Mouse (Mus musculus): ENCODE measurements at regions not wholly inside any gene's neighbourhood (a gene's known extent, or its start where the extent isn't known, plus 50 kb on each side); places are given as distances from the start of the nearest gene placed in this dataset.

DNA sequence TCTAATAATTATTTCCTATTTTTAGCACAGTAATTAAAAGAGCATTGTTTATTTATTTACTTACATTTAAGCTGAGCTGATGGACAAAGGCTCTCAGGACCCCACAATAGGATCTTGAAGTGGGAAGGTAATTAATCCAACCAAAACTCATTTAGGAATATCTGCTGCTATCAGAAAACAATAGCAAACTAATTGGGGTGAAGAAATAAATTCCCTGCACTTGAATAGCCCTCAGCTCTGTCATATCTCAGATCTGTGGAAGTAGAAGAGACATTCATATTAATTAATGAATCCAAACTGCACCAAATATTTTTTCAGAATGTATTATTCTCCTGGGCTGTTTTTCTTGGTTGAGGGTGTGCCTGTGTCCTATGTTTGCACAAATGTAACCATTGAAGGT lies 73.7 kb upstream of the Sema3e start:
- no peak for DNase-seq
- intact Hi-C loops (cut with DNase I), result no loop called here
- TF ChIP-seq EP300 (IDR thresholded peaks at IDR 0.05; ENCODE audit: insufficient read depth, low read depth, low read length) (no peak), POLR2A (IDR thresholded peaks at IDR 0.05; ENCODE audit: insufficient read depth, low read depth, low read length) (no peak), CTCF (IDR thresholded peaks at IDR 0.05) (no peak)

DNA sequence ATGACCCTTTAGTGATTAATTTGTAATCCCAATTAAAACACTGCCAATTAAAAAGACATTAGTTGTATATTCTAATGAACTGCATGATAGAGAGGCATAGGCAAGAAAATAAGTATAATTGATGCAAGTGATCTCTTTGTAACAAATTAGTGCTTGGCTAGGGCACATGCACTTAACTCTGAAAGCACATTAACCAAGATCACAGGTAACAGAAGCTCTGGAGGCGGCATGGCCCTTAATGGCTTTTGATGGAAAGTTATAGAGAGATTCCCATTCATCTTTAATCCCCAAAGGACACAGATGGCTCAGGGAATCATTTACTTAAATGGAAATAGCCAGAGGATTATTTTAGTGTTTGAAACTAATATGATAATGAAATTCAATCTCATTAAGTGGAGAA lies 69.5 kb upstream of the Sema3e start:
- TF ChIP-seq CTCF (IDR thresholded peaks at IDR 0.05), result no peak

More for the DNA sequence above, 73.7 kb upstream of the Sema3e start:
- Histone ChIP-seq H3K4me1 (ENCODE audit: control insufficient read depth, insufficient read depth, low read length) (no peaks in the 10 kb centered on the region), H3K9ac (ENCODE audit: low read depth, low read length) (no peak overlapping the region), H3K4me3 (no peak overlapping the region), H3K79me2 (replicated peaks; ENCODE audit: control insufficient read depth, insufficient read depth, low read length) (no peaks in the 10 kb centered on the region), H3K27me3 (ENCODE audit: control insufficient read depth, insufficient read depth, low read length) (no peaks in the 10 kb centered on the region), H3K36me3 (ENCODE audit: control insufficient read depth, insufficient read depth, low read length) (no peaks in the 10 kb centered on the region), H3K27ac (no peak overlapping the region)

DNA sequence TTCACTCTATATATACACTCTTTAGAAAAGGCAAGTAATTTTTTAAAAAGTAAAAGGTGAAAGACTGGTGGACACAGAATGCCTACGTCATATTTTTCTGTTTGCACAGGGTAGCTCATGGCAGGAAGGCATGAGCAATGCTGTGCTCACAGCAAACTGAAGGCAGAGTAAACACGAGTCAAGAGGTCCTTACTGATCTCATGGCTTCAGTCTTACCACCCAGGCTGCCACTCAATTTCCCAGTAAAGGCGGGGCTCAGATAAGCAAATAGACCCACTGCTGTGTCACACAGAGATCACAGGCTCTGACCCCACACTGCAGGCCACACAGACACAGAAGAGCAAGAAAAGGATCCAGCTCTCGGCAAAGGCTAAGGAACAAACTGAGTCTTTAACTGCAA lies 65.5 kb upstream of the Sema3e start:
- Histone ChIP-seq H3K9ac (ENCODE audit: low read depth, low read length) (no peak overlapping the region), H3K4me3 (no peak overlapping the region), H3K4me1 (ENCODE audit: control insufficient read depth, insufficient read depth, low read length) (no peaks in the 10 kb centered on the region), H3K27ac (no peak overlapping the region), H3K79me2 (replicated peaks; ENCODE audit: control insufficient read depth, insufficient read depth, low read length) (no peaks in the 10 kb centered on the region), H3K27me3 (ENCODE audit: control insufficient read depth, insufficient read depth, low read length) (no peaks in the 10 kb centered on the region), H3K36me3 (ENCODE audit: control insufficient read depth, insufficient read depth, low read length) (no peaks in the 10 kb centered on the region)
- DNase-seq, result no peak
- WGBS, result 31% methylated on average over 4 of the region's 4 CpGs
- intact Hi-C loops (cut with DNase I), result no loop called here
- TF ChIP-seq CTCF (IDR thresholded peaks at IDR 0.05), result no peak
- TF ChIP-seq EP300 (IDR thresholded peaks at IDR 0.05; ENCODE audit: insufficient read depth, low read depth, low read length), result no peak
- no peak for TF ChIP-seq POLR2A (IDR thresholded peaks at IDR 0.05; ENCODE audit: insufficient read depth, low read depth, low read length)

More for the DNA sequence above, 69.5 kb upstream of the Sema3e start:
- 82% methylated on average over 1 of the region's 1 CpGs for WGBS
- Histone ChIP-seq H3K36me3 (ENCODE audit: control insufficient read depth, insufficient read depth, low read length) (no peaks in the 10 kb centered on the region), H3K4me3 (no peak overlapping the region), H3K79me2 (replicated peaks; ENCODE audit: control insufficient read depth, insufficient read depth, low read length) (no peaks in the 10 kb centered on the region), H3K4me1 (ENCODE audit: control insufficient read depth, insufficient read depth, low read length) (no peaks in the 10 kb centered on the region), H3K27me3 (ENCODE audit: control insufficient read depth, insufficient read depth, low read length) (no peaks in the 10 kb centered on the region), H3K9ac (ENCODE audit: low read depth, low read length) (no peak overlapping the region), H3K27ac (no peak overlapping the region)
- intact Hi-C loops (cut with DNase I), result no loop called here
- DNase-seq, result no peak

DNA sequence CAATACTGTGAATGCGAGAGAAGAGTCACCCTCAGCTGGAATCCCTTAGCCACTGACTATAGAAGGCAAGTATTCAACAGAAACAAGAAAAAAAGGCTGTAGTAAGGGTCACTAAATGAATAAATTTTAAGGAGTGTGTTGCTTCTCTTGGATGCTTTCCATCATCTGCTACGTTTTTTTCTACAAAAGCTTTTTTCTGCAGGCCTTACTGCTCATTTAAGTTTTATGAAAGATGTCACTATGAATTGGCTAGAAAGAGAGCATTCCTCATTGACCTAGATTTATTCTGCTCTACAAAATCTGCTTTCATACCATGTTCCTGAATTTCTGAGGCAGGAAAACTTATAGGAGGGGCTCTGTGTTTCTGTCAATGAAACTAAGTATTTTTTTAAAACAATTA lies 59.2 kb upstream of the Sema3e start:
- Histone ChIP-seq H3K9ac (ENCODE audit: low read depth, low read length) (no peak overlapping the region), H3K27me3 (ENCODE audit: control insufficient read depth, insufficient read depth, low read length) (no peaks in the 10 kb centered on the region), H3K79me2 (replicated peaks; ENCODE audit: control insufficient read depth, insufficient read depth, low read length) (no peaks in the 10 kb centered on the region), H3K4me3 (no peak overlapping the region), H3K4me1 (ENCODE audit: control insufficient read depth, insufficient read depth, low read length) (no peaks in the 10 kb centered on the region), H3K27ac (no peak overlapping the region), H3K36me3 (ENCODE audit: control insufficient read depth, insufficient read depth, low read length) (no peaks in the 10 kb centered on the region)
- WGBS, result 60% methylated on average over 2 of the region's 2 CpGs
- no peak for DNase-seq
- intact Hi-C loops (cut with DNase I), result no loop called here
- TF ChIP-seq EP300 (IDR thresholded peaks at IDR 0.05; ENCODE audit: insufficient read depth, low read depth, low read length) (no peak), POLR2A (IDR thresholded peaks at IDR 0.05; ENCODE audit: insufficient read depth, low read depth, low read length) (no peak), CTCF (IDR thresholded peaks at IDR 0.05) (no peak)

DNA sequence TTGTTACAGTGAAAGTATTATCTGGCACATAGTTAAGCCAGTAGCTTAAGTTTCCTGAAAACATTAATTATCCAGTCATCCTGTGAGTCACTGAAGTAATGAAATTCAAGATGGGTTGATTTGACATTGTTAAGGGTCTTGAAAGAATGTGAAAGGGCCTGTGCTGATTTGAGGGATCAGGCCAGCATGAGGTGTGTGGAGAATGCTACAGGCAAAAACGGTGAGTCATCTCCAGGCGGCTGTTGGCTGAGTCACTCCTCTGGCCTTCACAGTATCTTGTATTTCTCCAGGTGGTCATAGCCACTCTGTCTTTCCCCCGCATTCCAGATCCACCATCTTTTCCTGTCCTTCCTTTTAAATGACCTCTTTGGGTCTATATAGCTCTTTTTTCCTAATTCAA lies 50.4 kb upstream of the Sema3e start:
- no peak for DNase-seq
- H3K4me1 ChIP-seq (ENCODE audit: control insufficient read depth, insufficient read depth, low read length), result no peaks in the 10 kb centered on the region
- no peaks in the 10 kb centered on the region for H3K79me2 ChIP-seq (replicated peaks; ENCODE audit: control insufficient read depth, insufficient read depth, low read length)
- H3K36me3 ChIP-seq (ENCODE audit: control insufficient read depth, insufficient read depth, low read length), result no peaks in the 10 kb centered on the region
- H3K27ac ChIP-seq, result no peak overlapping the region
- TF ChIP-seq POLR2A (IDR thresholded peaks at IDR 0.05; ENCODE audit: insufficient read depth, low read depth, low read length) (no peak), EP300 (IDR thresholded peaks at IDR 0.05; ENCODE audit: insufficient read depth, low read depth, low read length) (no peak), CTCF (IDR thresholded peaks at IDR 0.05) (no peak)
- intact Hi-C loops (cut with DNase I), result no loop called here
- WGBS, result 31% methylated on average over 3 of the region's 3 CpGs
- no peaks in the 10 kb centered on the region for H3K27me3 ChIP-seq (ENCODE audit: control insufficient read depth, insufficient read depth, low read length)
- no peak overlapping the region for H3K9ac ChIP-seq (ENCODE audit: low read depth, low read length)
- no peak overlapping the region for H3K4me3 ChIP-seq

Small RNAs in the stretch of these regions (microRNA-seq; reads per million reads assigned to microRNA genes)
- 0 reads per million in 2 experiments for gene Gm24054

Data from heart, adult 2 months (tissue).